Mouse (Mus musculus) spleen, adult 2 months (tissue): Measurements from ENCODE around the gene Gm20388.

Source experiments
- CTCF ChIP-seq: fragments of 200-500 bp; IDR thresholded peaks from 2 replicates; pipeline ENCODE4 v1.5.1; 2011; ENCODE audit warnings: mild to moderate bottlenecking, inconsistent platforms; ENCODE audit not compliant: insufficient read depth, insufficient read length, insufficient replicate concordance; ENCODE audit errors: extremely low read depth
- POLR2A ChIP-seq: fragments of 200-500 bp; IDR thresholded peaks from 2 replicates; pipeline ENCODE4 v1.6.1; 2011; ENCODE audit warnings: low read depth, low read length, inconsistent platforms

- TF ChIP-seq CTCF (no peak), POLR2A (no peak)
Measured at GRCm38 (mm10) chr8:120050376-120050775, 139.7 kb downstream of the Gm20388 start.
